Mouse (Mus musculus): ENCODE measurements around the gene Ophn1. TPM values are rescaled to one million over a fixed set of nuclear protein-coding genes. Genes with fewer than 3 reads are reported as not detected.

The Ophn1 gene
- polyA plus RNA-seq, 1 experiment from 2014 or later: 11.0 TPM

GRCm38 (mm10) chrX:98869165-98869564 lies 21.7 kb downstream of the Ophn1 start:
- H3K4me1 ChIP-seq (replicated peaks; ENCODE audit: control insufficient read depth, insufficient read depth, low read length): no peaks in the 10 kb centered on the region
- H3K9me3 ChIP-seq (ENCODE audit: control insufficient read depth, low read length): no peaks in the 10 kb centered on the region
- H3K4me3 ChIP-seq (ENCODE audit: low read depth, low read length): no peak overlapping the region
- 75% methylated on average over 5 of the region's 5 CpGs for WGBS
- DNase-seq (ENCODE audit: low spot score) (no peak), ATAC-seq (replicated peaks; ENCODE audit: low FRiP score, low TSS enrichment, low read depth) (no peak)
- no peaks in the 10 kb centered on the region for H3K36me3 ChIP-seq (ENCODE audit: control insufficient read depth, insufficient read depth, low read length)
- H3K27me3 ChIP-seq (replicated peaks; ENCODE audit: control insufficient read depth, insufficient read depth, low read length): no peaks in the 10 kb centered on the region
- H3K9ac ChIP-seq (ENCODE audit: low read length): no peak overlapping the region
- H3K27ac ChIP-seq (ENCODE audit: low read depth): no peak overlapping the region
- H3K4me2 ChIP-seq (ENCODE audit: low read length): no peak overlapping the region

GRCm38 (mm10) chrX:98860167-98860566 lies 30.7 kb downstream of the Ophn1 start:
- DNase-seq (ENCODE audit: low spot score): no peak
- H3K9me3 ChIP-seq (ENCODE audit: control insufficient read depth, low read length): no peaks in the 10 kb centered on the region
- H3K4me2 ChIP-seq (ENCODE audit: low read length): no peak overlapping the region
- no peak overlapping the region for H3K9ac ChIP-seq (ENCODE audit: low read length)
- no peaks in the 10 kb centered on the region for H3K36me3 ChIP-seq (ENCODE audit: control insufficient read depth, insufficient read depth, low read length)
- ATAC-seq (replicated peaks; ENCODE audit: low FRiP score, low TSS enrichment, low read depth): no peak
- no peaks in the 10 kb centered on the region for H3K27me3 ChIP-seq (replicated peaks; ENCODE audit: control insufficient read depth, insufficient read depth, low read length)
- no peak overlapping the region for H3K4me3 ChIP-seq (ENCODE audit: low read depth, low read length)
- no peaks in the 10 kb centered on the region for H3K4me1 ChIP-seq (replicated peaks; ENCODE audit: control insufficient read depth, insufficient read depth, low read length)
- WGBS: 44% methylated on average over 5 of the region's 5 CpGs
- H3K27ac ChIP-seq (ENCODE audit: low read depth): no peak overlapping the region

GRCm38 (mm10) chrX:98856046-98856445 lies 34.8 kb downstream of the Ophn1 start:
- Histone ChIP-seq H3K9ac (ENCODE audit: low read length) (no peak overlapping the region), H3K4me2 (ENCODE audit: low read length) (no peak overlapping the region), H3K27me3 (replicated peaks; ENCODE audit: control insufficient read depth, insufficient read depth, low read length) (no peaks in the 10 kb centered on the region), H3K4me3 (ENCODE audit: low read depth, low read length) (no peak overlapping the region), H3K9me3 (ENCODE audit: control insufficient read depth, low read length) (no peaks in the 10 kb centered on the region), H3K27ac (ENCODE audit: low read depth) (no peak overlapping the region), H3K36me3 (ENCODE audit: control insufficient read depth, insufficient read depth, low read length) (no peaks in the 10 kb centered on the region), H3K4me1 (replicated peaks; ENCODE audit: control insufficient read depth, insufficient read depth, low read length) (no peaks in the 10 kb centered on the region)
- 90% methylated on average over 2 of the region's 2 CpGs for WGBS
- DNase-seq (ENCODE audit: low spot score): no peak
- ATAC-seq (replicated peaks; ENCODE audit: low FRiP score, low TSS enrichment, low read depth): no peak

- Histone ChIP-seq H3K27me3 (replicated peaks; ENCODE audit: control insufficient read depth, insufficient read depth, low read length) (no peaks in the 10 kb centered on the region), H3K36me3 (ENCODE audit: control insufficient read depth, insufficient read depth, low read length) (no peaks in the 10 kb centered on the region), H3K4me1 (replicated peaks; ENCODE audit: control insufficient read depth, insufficient read depth, low read length) (no peaks in the 10 kb centered on the region), H3K4me3 (ENCODE audit: low read depth, low read length) (no peak overlapping the region), H3K27ac (ENCODE audit: low read depth) (no peak overlapping the region), H3K9me3 (ENCODE audit: control insufficient read depth, low read length) (no peaks in the 10 kb centered on the region), H3K4me2 (ENCODE audit: low read length) (no peak overlapping the region), H3K9ac (ENCODE audit: low read length) (no peak overlapping the region)
- 81% methylated on average over 6 of the region's 6 CpGs for WGBS
- ATAC-seq (replicated peaks; ENCODE audit: low FRiP score, low TSS enrichment, low read depth): no peak
- DNase-seq (ENCODE audit: low spot score): no peak
Measured at GRCm38 (mm10) chrX:98850869-98851268, 40.0 kb downstream of the Ophn1 start.

- no peaks in the 10 kb centered on the region for H3K27me3 ChIP-seq (replicated peaks; ENCODE audit: control insufficient read depth, insufficient read depth, low read length)
- H3K9ac ChIP-seq (ENCODE audit: low read length): no peak overlapping the region
- H3K4me2 ChIP-seq (ENCODE audit: low read length): no peak overlapping the region
- no peaks in the 10 kb centered on the region for H3K9me3 ChIP-seq (ENCODE audit: control insufficient read depth, low read length)
- H3K27ac ChIP-seq (ENCODE audit: low read depth): no peak overlapping the region
- DNase-seq (ENCODE audit: low spot score): no peak
- H3K4me1 ChIP-seq (replicated peaks; ENCODE audit: control insufficient read depth, insufficient read depth, low read length): no peaks in the 10 kb centered on the region
- H3K4me3 ChIP-seq (ENCODE audit: low read depth, low read length): no peak overlapping the region
- H3K36me3 ChIP-seq (ENCODE audit: control insufficient read depth, insufficient read depth, low read length): no peaks in the 10 kb centered on the region
- 29% methylated on average over 2 of the region's 2 CpGs for WGBS
- ATAC-seq (replicated peaks; ENCODE audit: low FRiP score, low TSS enrichment, low read depth): no peak
Measured at GRCm38 (mm10) chrX:98841606-98842005, 49.2 kb downstream of the Ophn1 start.

GRCm38 (mm10) chrX:98835989-98836388 lies 54.8 kb downstream of the Ophn1 start:
- WGBS: 84% methylated on average over 1 of the region's 1 CpGs
- DNase-seq (ENCODE audit: low spot score) (no peak), ATAC-seq (replicated peaks; ENCODE audit: low FRiP score, low TSS enrichment, low read depth) (no peak)

GRCm38 (mm10) chrX:98803813-98804212 lies 87.0 kb downstream of the Ophn1 start:
- DNase-seq (ENCODE audit: low spot score): no peak
- no peak for ATAC-seq (replicated peaks; ENCODE audit: low FRiP score, low TSS enrichment, low read depth)
- no peak overlapping the region for H3K4me3 ChIP-seq (ENCODE audit: low read depth, low read length)
- no peak overlapping the region for H3K27ac ChIP-seq (ENCODE audit: low read depth)
- H3K4me1 ChIP-seq (replicated peaks; ENCODE audit: control insufficient read depth, insufficient read depth, low read length): no peaks in the 10 kb centered on the region
- H3K4me2 ChIP-seq (ENCODE audit: low read length): no peak overlapping the region
- no peaks in the 10 kb centered on the region for H3K9me3 ChIP-seq (ENCODE audit: control insufficient read depth, low read length)
- H3K27me3 ChIP-seq (replicated peaks; ENCODE audit: control insufficient read depth, insufficient read depth, low read length): no peaks in the 10 kb centered on the region
- no peaks in the 10 kb centered on the region for H3K36me3 ChIP-seq (ENCODE audit: control insufficient read depth, insufficient read depth, low read length)
- no peak overlapping the region for H3K9ac ChIP-seq (ENCODE audit: low read length)

More at GRCm38 (mm10) chrX:98835989-98836388, 54.8 kb downstream of the Ophn1 start:
- H3K27me3 ChIP-seq (replicated peaks; ENCODE audit: control insufficient read depth, insufficient read depth, low read length): 0 out of 2 replicates have a peak, but pooled peaks cover 2% of the 10 kb centered on the region
- no peaks in the 10 kb centered on the region for H3K9me3 ChIP-seq (ENCODE audit: control insufficient read depth, low read length)
- no peak overlapping the region for H3K4me3 ChIP-seq (ENCODE audit: low read depth, low read length)
- no peak overlapping the region for H3K9ac ChIP-seq (ENCODE audit: low read length)
- no peaks in the 10 kb centered on the region for H3K36me3 ChIP-seq (ENCODE audit: control insufficient read depth, insufficient read depth, low read length)
- H3K27ac ChIP-seq (ENCODE audit: low read depth): no peak overlapping the region
- no peak overlapping the region for H3K4me2 ChIP-seq (ENCODE audit: low read length)
- H3K4me1 ChIP-seq (replicated peaks; ENCODE audit: control insufficient read depth, insufficient read depth, low read length): no peaks in the 10 kb centered on the region

GRCm38 (mm10) chrX:98774247-98774950 lies 116.4 kb downstream of the Ophn1 start:
- Histone ChIP-seq H3K4me3 (ENCODE audit: low read depth, low read length) (no peak overlapping the region), H3K27ac (ENCODE audit: low read depth) (no peak overlapping the region), H3K36me3 (ENCODE audit: control insufficient read depth, insufficient read depth, low read length) (no peaks in the 10 kb centered on the region), H3K27me3 (replicated peaks; ENCODE audit: control insufficient read depth, insufficient read depth, low read length) (no peaks in the 10 kb centered on the region), H3K4me2 (ENCODE audit: low read length) (no peak overlapping the region), H3K4me1 (replicated peaks; ENCODE audit: control insufficient read depth, insufficient read depth, low read length) (no peaks in the 10 kb centered on the region), H3K9me3 (ENCODE audit: control insufficient read depth, low read length) (no peaks in the 10 kb centered on the region), H3K9ac (ENCODE audit: low read length) (no peak overlapping the region)
- 74% methylated on average over 4 of the region's 4 CpGs for WGBS
- ATAC-seq (replicated peaks; ENCODE audit: low FRiP score, low TSS enrichment, low read depth): no peak
- no peak for DNase-seq (ENCODE audit: low spot score)

GRCm38 (mm10) chrX:98755089-98755488 lies 135.7 kb downstream of the Ophn1 start:
- ATAC-seq (replicated peaks; ENCODE audit: low FRiP score, low TSS enrichment, low read depth) (no peak), DNase-seq (ENCODE audit: low spot score) (no peak)
- H3K9me3 ChIP-seq (ENCODE audit: control insufficient read depth, low read length): no peaks in the 10 kb centered on the region
- H3K4me1 ChIP-seq (replicated peaks; ENCODE audit: control insufficient read depth, insufficient read depth, low read length): no peaks in the 10 kb centered on the region
- H3K27ac ChIP-seq (ENCODE audit: low read depth): no peak overlapping the region
- H3K4me3 ChIP-seq (ENCODE audit: low read depth, low read length): no peak overlapping the region
- no peak overlapping the region for H3K4me2 ChIP-seq (ENCODE audit: low read length)
- 0 out of 2 replicates have a peak, but pooled peaks cover 3% of the 10 kb centered on the region for H3K27me3 ChIP-seq (replicated peaks; ENCODE audit: control insufficient read depth, insufficient read depth, low read length)
- WGBS: 49% methylated on average over 2 of the region's 2 CpGs
- H3K9ac ChIP-seq (ENCODE audit: low read length): no peak overlapping the region
- no peaks in the 10 kb centered on the region for H3K36me3 ChIP-seq (ENCODE audit: control insufficient read depth, insufficient read depth, low read length)
